Mouse (Mus musculus) heart, adult 11 months (tissue): ENCODE results near the gene Igfbp2.

Experiments
- DNase-seq: peaks from one replicate; pipeline ENCODE4 v3.0.0; 2022

Gene Igfbp2

GRCm38 (mm10) chr1:72856209-72856909 lies 32.1 kb downstream of the Igfbp2 start:
- peak; percentile 88 for DNase-seq

- no peak for DNase-seq
Observed at GRCm38 (mm10) chr1:72857142-72857541, 32.8 kb downstream of the Igfbp2 start.

GRCm38 (mm10) chr1:72857631-72858030 lies 33.3 kb downstream of the Igfbp2 start:
- no peak for DNase-seq

GRCm38 (mm10) chr1:72858286-72858685 lies 34.0 kb downstream of the Igfbp2 start:
- peak; percentile 54 for DNase-seq

GRCm38 (mm10) chr1:72858874-72859273 lies 34.6 kb downstream of the Igfbp2 start:
- DNase-seq, result peak; percentile 83

- DNase-seq, result peak; percentile 61
Observed at GRCm38 (mm10) chr1:72859963-72860362, 35.7 kb downstream of the Igfbp2 start.

GRCm38 (mm10) chr1:72860502-72860901 lies 36.2 kb downstream of the Igfbp2 start:
- DNase-seq, result peak; percentile 52

GRCm38 (mm10) chr1:72861702-72862101 lies 37.4 kb downstream of the Igfbp2 start:
- no peak for DNase-seq

GRCm38 (mm10) chr1:72862248-72862647 lies 37.9 kb downstream of the Igfbp2 start:
- DNase-seq, result peak; percentile 87

GRCm38 (mm10) chr1:72863692-72864091 lies 39.4 kb downstream of the Igfbp2 start:
- DNase-seq, result peak; percentile 88

GRCm38 (mm10) chr1:72864272-72864671 lies 40.0 kb downstream of the Igfbp2 start:
- DNase-seq, result peak; percentile 82

GRCm38 (mm10) chr1:72865900-72866299 lies 41.6 kb downstream of the Igfbp2 start:
- peak; percentile 88 for DNase-seq

GRCm38 (mm10) chr1:72866417-72866816 lies 42.1 kb downstream of the Igfbp2 start:
- peak; percentile 87 for DNase-seq

GRCm38 (mm10) chr1:72867346-72867745 lies 43.0 kb downstream of the Igfbp2 start:
- peak; percentile 89 for DNase-seq

- peak; percentile 85 for DNase-seq
Observed at GRCm38 (mm10) chr1:72868429-72869215, 44.3 kb downstream of the Igfbp2 start.

GRCm38 (mm10) chr1:72869275-72869674 lies 45.0 kb downstream of the Igfbp2 start:
- peak; percentile 86 for DNase-seq

GRCm38 (mm10) chr1:72869681-72870614 lies 45.6 kb downstream of the Igfbp2 start:
- DNase-seq, result peak; percentile 98

GRCm38 (mm10) chr1:72870615-72871336 lies 46.5 kb downstream of the Igfbp2 start:
- peak; percentile 99 for DNase-seq

- no peak for DNase-seq
Observed at GRCm38 (mm10) chr1:72871337-72871696, 47.0 kb downstream of the Igfbp2 start.

GRCm38 (mm10) chr1:72871697-72872411 lies 47.6 kb downstream of the Igfbp2 start:
- DNase-seq, result peak; percentile 94

GRCm38 (mm10) chr1:72872521-72872920 lies 48.2 kb downstream of the Igfbp2 start:
- DNase-seq, result peak; percentile 98

GRCm38 (mm10) chr1:72873078-72873477 lies 48.8 kb downstream of the Igfbp2 start:
- DNase-seq, result peak; percentile 86
